Mouse (Mus musculus): ENCODE measurements at regions not wholly inside any gene's neighbourhood (a gene's known extent, or its start where the extent isn't known, plus 50 kb on each side); places are given as distances from the start of the nearest gene placed in this dataset.

GRCm38 (mm10) chr1:193721850-193722249 is 351.8 kb upstream of the Camk1g start:
- no peak for ATAC-seq (replicated peaks; ENCODE audit: insufficient number of reproducible peaks, low FRiP score, low TSS enrichment, low read depth)

GRCm38 (mm10) chr1:193720420-193720851 is 350.3 kb upstream of the Camk1g start:
- ATAC-seq (replicated peaks; ENCODE audit: insufficient number of reproducible peaks, low FRiP score, low TSS enrichment, low read depth) (0 out of 2 replicates have a peak, but pooled peaks have one; percentile 34), DNase-seq (ENCODE audit: low spot score) (no peak)
- no peak overlapping the region for H3K27ac ChIP-seq (replicated peaks; ENCODE audit: low read depth, low read length)

More at GRCm38 (mm10) chr1:193721850-193722249, 351.8 kb upstream of the Camk1g start:
- H3K4me2 ChIP-seq (ENCODE audit: low read depth, low read length): no peak overlapping the region
- no peak overlapping the region for H3K9ac ChIP-seq (replicated peaks; ENCODE audit: low read length)
- no peaks in the 10 kb centered on the region for H3K27me3 ChIP-seq (ENCODE audit: control insufficient read depth, insufficient read depth, low read length)
- no peaks in the 10 kb centered on the region for H3K9me3 ChIP-seq (replicated peaks; ENCODE audit: control insufficient read depth, low read length)
- DNase-seq (ENCODE audit: low spot score): no peak
- no peak overlapping the region for H3K4me3 ChIP-seq (ENCODE audit: low read depth, low read length)
- no peaks in the 10 kb centered on the region for H3K36me3 ChIP-seq (replicated peaks; ENCODE audit: control insufficient read depth, insufficient read depth, low read depth, low read length)
- no peak overlapping the region for H3K27ac ChIP-seq (replicated peaks; ENCODE audit: low read depth, low read length)
- 56% methylated on average over 2 of the region's 2 CpGs for WGBS
- no peaks in the 10 kb centered on the region; the same call in 1 of the 2 replicates for H3K4me1 ChIP-seq (ENCODE audit: control insufficient read depth, insufficient read depth, low read length)

GRCm38 (mm10) chr1:193715328-193715727 is 345.2 kb upstream of the Camk1g start:
- Histone ChIP-seq H3K9me3 (replicated peaks; ENCODE audit: control insufficient read depth, low read length) (no peaks in the 10 kb centered on the region), H3K27me3 (ENCODE audit: control insufficient read depth, insufficient read depth, low read length) (no peaks in the 10 kb centered on the region), H3K4me2 (ENCODE audit: low read depth, low read length) (no peak overlapping the region), H3K4me3 (ENCODE audit: low read depth, low read length) (no peak overlapping the region), H3K4me1 (ENCODE audit: control insufficient read depth, insufficient read depth, low read length) (no peaks in the 10 kb centered on the region; the same call in 1 of the 2 replicates), H3K27ac (replicated peaks; ENCODE audit: low read depth, low read length) (no peak overlapping the region), H3K36me3 (replicated peaks; ENCODE audit: control insufficient read depth, insufficient read depth, low read depth, low read length) (no peaks in the 10 kb centered on the region), H3K9ac (replicated peaks; ENCODE audit: low read length) (no peak overlapping the region)
- DNase-seq (ENCODE audit: low spot score) (no peak), ATAC-seq (replicated peaks; ENCODE audit: insufficient number of reproducible peaks, low FRiP score, low TSS enrichment, low read depth) (no peak)
- 64% methylated on average over 4 of the region's 4 CpGs for WGBS

More at GRCm38 (mm10) chr1:193720420-193720851, 350.3 kb upstream of the Camk1g start:
- Histone ChIP-seq H3K9ac (replicated peaks; ENCODE audit: low read length) (no peak overlapping the region), H3K4me1 (ENCODE audit: control insufficient read depth, insufficient read depth, low read length) (no peaks in the 10 kb centered on the region; the same call in 1 of the 2 replicates), H3K9me3 (replicated peaks; ENCODE audit: control insufficient read depth, low read length) (no peaks in the 10 kb centered on the region), H3K36me3 (replicated peaks; ENCODE audit: control insufficient read depth, insufficient read depth, low read depth, low read length) (no peaks in the 10 kb centered on the region), H3K4me3 (ENCODE audit: low read depth, low read length) (no peak overlapping the region), H3K27me3 (ENCODE audit: control insufficient read depth, insufficient read depth, low read length) (no peaks in the 10 kb centered on the region), H3K4me2 (ENCODE audit: low read depth, low read length) (no peak overlapping the region)
- WGBS: 57% methylated on average over 8 of the region's 8 CpGs

- Histone ChIP-seq H3K4me3 (ENCODE audit: low read depth, low read length) (no peak overlapping the region), H3K36me3 (replicated peaks; ENCODE audit: control insufficient read depth, insufficient read depth, low read depth, low read length) (no peaks in the 10 kb centered on the region), H3K9me3 (replicated peaks; ENCODE audit: control insufficient read depth, low read length) (no peaks in the 10 kb centered on the region), H3K4me2 (ENCODE audit: low read depth, low read length) (no peak overlapping the region), H3K27me3 (ENCODE audit: control insufficient read depth, insufficient read depth, low read length) (no peaks in the 10 kb centered on the region), H3K4me1 (ENCODE audit: control insufficient read depth, insufficient read depth, low read length) (no peaks in the 10 kb centered on the region), H3K9ac (replicated peaks; ENCODE audit: low read length) (no peak overlapping the region), H3K27ac (replicated peaks; ENCODE audit: low read depth, low read length) (no peak overlapping the region)
- 72% methylated on average over 2 of the region's 2 CpGs for WGBS
- DNase-seq (ENCODE audit: low spot score): no peak
- ATAC-seq (replicated peaks; ENCODE audit: insufficient number of reproducible peaks, low FRiP score, low TSS enrichment, low read depth): no peak
Measured at GRCm38 (mm10) chr1:193714631-193715030, 344.5 kb upstream of the Camk1g start.

GRCm38 (mm10) chr1:193705205-193705604 is 335.1 kb upstream of the Camk1g start:
- no peak overlapping the region for H3K27ac ChIP-seq (replicated peaks; ENCODE audit: low read depth, low read length)
- DNase-seq (ENCODE audit: low spot score) (no peak), ATAC-seq (replicated peaks; ENCODE audit: insufficient number of reproducible peaks, low FRiP score, low TSS enrichment, low read depth) (no peak)
- no peaks in the 10 kb centered on the region for H3K9me3 ChIP-seq (replicated peaks; ENCODE audit: control insufficient read depth, low read length)
- H3K4me2 ChIP-seq (ENCODE audit: low read depth, low read length): no peak overlapping the region
- no peaks in the 10 kb centered on the region for H3K36me3 ChIP-seq (replicated peaks; ENCODE audit: control insufficient read depth, insufficient read depth, low read depth, low read length)
- WGBS: 36% methylated on average over 2 of the region's 2 CpGs
- no peaks in the 10 kb centered on the region for H3K27me3 ChIP-seq (ENCODE audit: control insufficient read depth, insufficient read depth, low read length)
- no peak overlapping the region for H3K9ac ChIP-seq (replicated peaks; ENCODE audit: low read length)
- H3K4me1 ChIP-seq (ENCODE audit: control insufficient read depth, insufficient read depth, low read length): no peaks in the 10 kb centered on the region
- no peak overlapping the region for H3K4me3 ChIP-seq (ENCODE audit: low read depth, low read length)

GRCm38 (mm10) chr1:193702707-193703419 is 332.8 kb upstream of the Camk1g start:
- no peaks in the 10 kb centered on the region for H3K9me3 ChIP-seq (replicated peaks; ENCODE audit: control insufficient read depth, low read length)
- ATAC-seq (replicated peaks; ENCODE audit: insufficient number of reproducible peaks, low FRiP score, low TSS enrichment, low read depth) (peak; percentile 15; the same call in 1 of the 2 replicates), DNase-seq (ENCODE audit: low spot score) (peak; percentile 77)
- no peaks in the 10 kb centered on the region for H3K4me1 ChIP-seq (ENCODE audit: control insufficient read depth, insufficient read depth, low read length)
- no peaks in the 10 kb centered on the region for H3K27me3 ChIP-seq (ENCODE audit: control insufficient read depth, insufficient read depth, low read length)
- H3K4me2 ChIP-seq (ENCODE audit: low read depth, low read length): peak overlapping the region; percentile 5; the same call in 1 of the 2 replicates
- no peaks in the 10 kb centered on the region for H3K36me3 ChIP-seq (replicated peaks; ENCODE audit: control insufficient read depth, insufficient read depth, low read depth, low read length)
- no peak overlapping the region for H3K27ac ChIP-seq (replicated peaks; ENCODE audit: low read depth, low read length)
- WGBS: 28% methylated on average over 15 of the region's 15 CpGs
- no peak overlapping the region for H3K9ac ChIP-seq (replicated peaks; ENCODE audit: low read length)
- H3K4me3 ChIP-seq (ENCODE audit: low read depth, low read length): no peak overlapping the region

GRCm38 (mm10) chr1:193700217-193700616 is 330.1 kb upstream of the Camk1g start:
- ATAC-seq (replicated peaks; ENCODE audit: insufficient number of reproducible peaks, low FRiP score, low TSS enrichment, low read depth): no peak
- Histone ChIP-seq H3K36me3 (replicated peaks; ENCODE audit: control insufficient read depth, insufficient read depth, low read depth, low read length) (no peaks in the 10 kb centered on the region), H3K27me3 (ENCODE audit: control insufficient read depth, insufficient read depth, low read length) (no peaks in the 10 kb centered on the region), H3K4me1 (ENCODE audit: control insufficient read depth, insufficient read depth, low read length) (no peaks in the 10 kb centered on the region), H3K9me3 (replicated peaks; ENCODE audit: control insufficient read depth, low read length) (no peaks in the 10 kb centered on the region), H3K9ac (replicated peaks; ENCODE audit: low read length) (no peak overlapping the region), H3K4me3 (ENCODE audit: low read depth, low read length) (no peak overlapping the region), H3K27ac (replicated peaks; ENCODE audit: low read depth, low read length) (no peak overlapping the region), H3K4me2 (ENCODE audit: low read depth, low read length) (no peak overlapping the region)
- no peak for DNase-seq (ENCODE audit: low spot score)
- 78% methylated on average over 3 of the region's 3 CpGs for WGBS

- DNase-seq (ENCODE audit: low spot score) (peak; percentile 85), ATAC-seq (replicated peaks; ENCODE audit: insufficient number of reproducible peaks, low FRiP score, low TSS enrichment, low read depth) (no peak)
- Histone ChIP-seq H3K36me3 (replicated peaks; ENCODE audit: control insufficient read depth, insufficient read depth, low read depth, low read length) (no peaks in the 10 kb centered on the region), H3K9ac (replicated peaks; ENCODE audit: low read length) (no peak overlapping the region), H3K4me2 (ENCODE audit: low read depth, low read length) (no peak overlapping the region), H3K4me1 (ENCODE audit: control insufficient read depth, insufficient read depth, low read length) (no peaks in the 10 kb centered on the region), H3K4me3 (ENCODE audit: low read depth, low read length) (no peak overlapping the region), H3K9me3 (replicated peaks; ENCODE audit: control insufficient read depth, low read length) (no peaks in the 10 kb centered on the region), H3K27me3 (ENCODE audit: control insufficient read depth, insufficient read depth, low read length) (no peaks in the 10 kb centered on the region), H3K27ac (replicated peaks; ENCODE audit: low read depth, low read length) (no peak overlapping the region)
- 12% methylated on average over 7 of the region's 7 CpGs for WGBS
Measured at GRCm38 (mm10) chr1:193698603-193699266, 328.6 kb upstream of the Camk1g start.

Data from embryonic facial prominence, embryonic 11.5 days (tissue).